Mouse (Mus musculus): ENCODE results near the gene Gtf3c2. TPM values are rescaled to one million over a fixed set of nuclear protein-coding genes. Genes with fewer than 3 reads are reported as not detected.
"Not testable (repeated sequence)": the region's sequence is repeated elsewhere in the genome, so short reads cannot be mapped to it uniquely, and the experiment has no call there.

Gene Gtf3c2
- polyA plus RNA-seq, 1 experiment from 2014 or later, result 63.0 TPM

GRCm38 (mm10) chr5:31216554-31216953 is 36.6 kb upstream of the Gtf3c2 start:
- POLR2A ChIA-PET; H3K27me3 ChIP-seq; ATAC-seq; DNase-seq (ENCODE audit: low read depth, low spot score): not testable (repeated sequence)
- CTCF ChIA-PET, result interaction anchor here (0.9 to 1.2 kb wide), 2 partner anchors 12 to 14 kb away, joined by 3 read pairs; partner anchors contain the start of gene Zfp513
- TF ChIP-seq CTCF (IDR thresholded peaks at IDR 0.05), result peak; percentile 35
- in situ Hi-C loops (cut with MboI; ENCODE audit: low pct_unique_long_range_greater_than_20kb), result loop anchor here (10.0 kb wide), 1 partner anchor 108 kb away; no protein-coding TSS in a partner anchor

- ChIA-PET POLR2A (no interaction called here), CTCF (interaction anchor here (0.9 kb wide), 1 partner anchor 12 kb away, joined by 3 read pairs; no protein-coding TSS in a partner anchor)
- TF ChIP-seq CTCF (IDR thresholded peaks at IDR 0.05), result no peak
- ATAC-seq (no peak), DNase-seq (ENCODE audit: low read depth, low spot score) (no peak)
- in situ Hi-C loops (cut with MboI; ENCODE audit: low pct_unique_long_range_greater_than_20kb), result no loop called here
- no peaks in the 10 kb centered on the region for H3K27me3 ChIP-seq
Observed at GRCm38 (mm10) chr5:31204421-31204820, 24.5 kb upstream of the Gtf3c2 start.

- H3K27me3 ChIP-seq, result no peaks in the 10 kb centered on the region
- ChIA-PET POLR2A (no interaction called here), CTCF (interaction anchor here (0.9 kb wide), 2 partner anchors 12 kb away, joined by 3 read pairs; no protein-coding TSS in a partner anchor)
- ATAC-seq (no peak), DNase-seq (ENCODE audit: low read depth, low spot score) (no peak)
- in situ Hi-C loops (cut with MboI; ENCODE audit: low pct_unique_long_range_greater_than_20kb), result no loop called here
- TF ChIP-seq CTCF (IDR thresholded peaks at IDR 0.05), result no peak
Observed at GRCm38 (mm10) chr5:31203866-31204265, 23.9 kb upstream of the Gtf3c2 start.

GRCm38 (mm10) chr5:31202933-31203332 is 23.0 kb upstream of the Gtf3c2 start:
- in situ Hi-C loops (cut with MboI; ENCODE audit: low pct_unique_long_range_greater_than_20kb), result no loop called here
- DNase-seq (ENCODE audit: low read depth, low spot score) (no peak), ATAC-seq (no peak)
- POLR2A ChIA-PET, result interaction anchor here (1.4 to 2.3 kb wide), 2 partner anchors 10 to 38 kb away, joined by 6 to 14 read pairs; partner anchors contain the start of genes Eif2b4, Gm9970, Nrbp1 and Snx17
- H3K27me3 ChIP-seq, result no peaks in the 10 kb centered on the region
- no peak for TF ChIP-seq CTCF (IDR thresholded peaks at IDR 0.05)
- CTCF ChIA-PET, result interaction anchor here (0.6 to 1.8 kb wide), 4 partner anchors 9 to 72 kb away, joined by 3 to 5 read pairs (median 4); partner anchors contain the start of genes Eif2b4 and Snx17

- ChIA-PET POLR2A (interaction anchor here (0.5 to 3.3 kb wide), 7 partner anchors 9 to 125 kb away, joined by 3 to 14 read pairs (median 3); partner anchors contain the start of genes Eif2b4, Gm29609, Gm9970 and Gtf3c2), CTCF (interaction anchor here (1.0 to 1.8 kb wide), 3 partner anchors 8 to 16 kb away, joined by 3 to 5 read pairs (median 5); partner anchors contain the start of genes Eif2b4 and Snx17)
- in situ Hi-C loops (cut with MboI; ENCODE audit: low pct_unique_long_range_greater_than_20kb), result no loop called here
Observed at GRCm38 (mm10) chr5:31201742-31202590, 22.0 kb upstream of the Gtf3c2 start, which contains the start of gene Zfp513. Zfp513 (minus strand) TSS chr5:31202303.

DNA sequence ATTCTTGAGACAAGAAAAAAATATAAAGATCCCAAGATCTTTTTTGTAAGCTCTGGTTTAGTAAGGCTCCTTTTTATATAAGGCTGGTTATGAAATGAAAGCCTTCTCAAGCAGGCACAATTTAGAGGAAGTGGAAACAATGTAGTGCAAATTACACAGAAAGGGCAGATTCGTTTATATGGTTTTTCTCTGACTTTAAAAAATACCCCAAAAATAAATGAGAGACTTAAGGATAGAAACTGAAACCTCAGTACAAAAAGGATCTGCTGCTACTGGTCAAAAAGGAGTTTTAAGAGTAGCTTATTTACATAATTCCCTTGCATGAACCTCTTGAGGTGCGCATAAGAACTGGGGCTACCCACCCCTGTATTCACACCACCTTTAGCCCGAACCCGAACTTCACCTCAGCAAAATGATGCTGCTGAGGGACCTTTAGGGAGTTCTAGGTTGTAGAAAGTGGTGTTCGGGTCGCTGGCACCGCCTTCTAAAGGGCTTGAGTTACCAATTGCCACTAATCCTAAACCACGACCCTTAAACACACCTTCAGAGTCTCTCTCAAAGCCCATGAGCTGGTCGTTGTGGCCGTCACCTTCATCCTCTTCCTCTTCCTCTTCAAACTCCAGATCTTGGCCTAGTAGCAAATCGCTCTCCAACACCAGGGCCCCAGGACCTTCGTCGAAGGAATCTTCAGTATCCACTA is 21.2 kb upstream of the Gtf3c2 start:
- ChIA-PET POLR2A (interaction anchor here (0.6 to 3.3 kb wide), 6 partner anchors 8 to 94 kb away, joined by 3 to 14 read pairs (median 4); partner anchors contain the start of genes Eif2b4, Fndc4, Gm29609 and Gm9970), CTCF (interaction anchor here (0.6 to 1.8 kb wide), 2 partner anchors 8 to 17 kb away, joined by 3 to 5 read pairs; partner anchors contain the start of genes Eif2b4 and Snx17)
- H3K27me3 ChIP-seq, result no peaks in the 10 kb centered on the region
- DNase-seq (ENCODE audit: low read depth, low spot score) (no peak), ATAC-seq (no peak)
- in situ Hi-C loops (cut with MboI; ENCODE audit: low pct_unique_long_range_greater_than_20kb), result no loop called here
- TF ChIP-seq CTCF (IDR thresholded peaks at IDR 0.05), result no peak

More at GRCm38 (mm10) chr5:31201742-31202590, 22.0 kb upstream of the Gtf3c2 start, which contains the start of gene Zfp513:
- DNase-seq (ENCODE audit: low read depth, low spot score) (peak; percentile 99), ATAC-seq (peak; percentile 88)
- H3K27me3 ChIP-seq, result no peaks in the 10 kb centered on the region
- TF ChIP-seq CTCF (IDR thresholded peaks at IDR 0.05), result no peak

DNA sequence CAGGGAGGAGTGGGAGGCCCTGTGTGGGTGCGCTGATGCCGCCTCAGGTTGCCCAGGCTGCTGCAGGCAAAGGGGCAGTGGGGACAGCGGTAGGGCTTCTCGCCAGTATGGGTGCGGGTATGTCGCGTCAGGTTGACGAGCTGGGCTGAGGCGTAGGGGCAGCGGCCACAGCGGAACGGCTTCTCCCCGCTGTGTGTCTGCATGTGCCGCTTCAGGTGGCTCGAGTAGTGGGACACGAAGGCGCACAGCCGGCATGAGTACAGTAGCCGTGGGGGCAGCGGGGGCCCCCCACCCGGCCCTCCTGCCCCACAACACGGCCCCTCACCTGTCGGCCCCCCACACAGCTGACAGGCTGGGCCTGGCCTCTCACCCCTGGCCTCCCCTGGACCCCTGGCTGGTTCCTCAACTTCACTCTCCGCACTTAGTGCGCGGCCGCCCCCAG is 20.4 kb upstream of the Gtf3c2 start:
- no peaks in the 10 kb centered on the region for H3K27me3 ChIP-seq
- ATAC-seq (no peak), DNase-seq (ENCODE audit: low read depth, low spot score) (no peak)
- TF ChIP-seq CTCF (IDR thresholded peaks at IDR 0.05), result no peak
- CTCF ChIA-PET, result interaction anchor here (0.6 kb wide), 1 partner anchor 19 kb away, joined by 3 read pairs; no protein-coding TSS in a partner anchor
- in situ Hi-C loops (cut with MboI; ENCODE audit: low pct_unique_long_range_greater_than_20kb), result no loop called here
- POLR2A ChIA-PET, result interaction anchor here (0.6 to 3.3 kb wide), 5 partner anchors 13 to 95 kb away, joined by 3 to 12 read pairs (median 3); partner anchors contain the start of genes Fndc4, Gm29609, Gm9970 and Gtf3c2

- CTCF ChIA-PET, result interaction anchor here (0.6 kb wide), 1 partner anchor 19 kb away, joined by 3 read pairs; no protein-coding TSS in a partner anchor
- DNase-seq (ENCODE audit: low read depth, low spot score), result no peak
- no peak for ATAC-seq
- in situ Hi-C loops (cut with MboI; ENCODE audit: low pct_unique_long_range_greater_than_20kb), result no loop called here
- POLR2A ChIA-PET, result interaction anchor here (1.5 to 3.3 kb wide), 2 partner anchors 12 to 20 kb away, joined by 3 to 12 read pairs; partner anchors contain the start of genes Gm29609 and Gtf3c2
- TF ChIP-seq CTCF (IDR thresholded peaks at IDR 0.05), result no peak
- H3K27me3 ChIP-seq, result no peaks in the 10 kb centered on the region
Observed at GRCm38 (mm10) chr5:31199893-31200292, 19.9 kb upstream of the Gtf3c2 start.

DNA sequence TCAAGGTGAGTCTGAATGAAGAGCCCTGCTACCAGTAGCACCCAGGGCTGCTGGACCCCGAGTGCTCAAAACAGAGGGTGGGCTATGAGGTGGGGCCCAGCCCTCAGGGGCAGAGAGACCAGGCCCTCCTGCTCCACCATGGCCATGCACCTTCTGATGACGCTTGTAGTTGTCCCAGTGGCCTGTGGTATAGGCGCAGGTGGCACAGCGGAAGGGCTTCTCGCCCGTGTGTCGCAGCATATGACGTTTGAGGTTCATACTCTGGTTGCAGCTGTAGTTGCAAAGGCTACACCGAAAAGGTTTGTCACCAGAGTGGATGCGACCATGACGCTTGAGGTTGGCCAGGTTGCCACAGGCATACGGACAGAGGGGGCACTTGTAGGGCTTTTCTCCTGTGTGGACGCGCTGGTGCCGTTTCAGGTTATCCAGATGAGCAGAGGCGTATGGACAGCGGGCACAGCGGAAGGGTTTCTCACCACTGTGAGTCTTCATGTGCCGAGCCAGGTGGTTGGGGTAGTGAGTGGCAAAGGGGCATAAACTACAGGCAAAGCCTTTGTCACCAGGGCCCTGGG is 19.5 kb upstream of the Gtf3c2 start:
- TF ChIP-seq CTCF (IDR thresholded peaks at IDR 0.05), result no peak
- ChIA-PET POLR2A (interaction anchor here (1.5 to 3.3 kb wide), 2 partner anchors 12 to 19 kb away, joined by 3 to 12 read pairs; partner anchors contain the start of genes Gm29609 and Gtf3c2), CTCF (no interaction called here)
- DNase-seq (ENCODE audit: low read depth, low spot score), result no peak
- H3K27me3 ChIP-seq, result no peaks in the 10 kb centered on the region
- no peak for ATAC-seq
- in situ Hi-C loops (cut with MboI; ENCODE audit: low pct_unique_long_range_greater_than_20kb), result no loop called here
